Mouse (Mus musculus) MEL (cell line): Measurements from ENCODE around the gene Glt8d2. TPM values are rescaled to one million over a fixed set of nuclear protein-coding genes. Genes with fewer than 3 reads are reported as not detected.

ENCODE experiments used
- DNase-seq: peaks from one replicate; pipeline ENCODE4 v3.0.0; 2011; ENCODE audit warnings: low read depth, low spot score
- H3K27ac ChIP-seq: 2 replicates; pipeline ENCODE4 v1.5.1; 2012; ENCODE audit warnings: low read depth, mild to moderate bottlenecking, control low read depth, low read length, moderate library complexity; ENCODE audit not compliant: control insufficient read depth
- H3K27me3 ChIP-seq, 2 experiments: fragments of 150-350 bp in 1 of 2; sonication (generic) in 1 of 2; 2 replicates each; pipeline ENCODE4 v1.6.1; 2012; ENCODE audit warnings: low read length in 2 of 2, mild to moderate bottlenecking in 2 of 2, improper control_type of control experiment in 1 of 2, moderate library complexity in 1 of 2; ENCODE audit not compliant: insufficient read depth in 2 of 2, control insufficient read depth in 1 of 2
- H3K36me3 ChIP-seq, 2 experiments: 2 replicates each; pipeline ENCODE4 v1.6.1; 2012 to 2014; ENCODE audit warnings: low read length in 2 of 2, improper control_type of control experiment in 1 of 2, inconsistent platforms in 1 of 2, mild to moderate bottlenecking in 1 of 2; ENCODE audit not compliant: insufficient read depth in 2 of 2, control insufficient read depth in 1 of 2
- H3K4me1 ChIP-seq, 2 experiments: fragments of 150-350 bp in 1 of 2; sonication (generic) in 1 of 2; 2 replicates each; pipeline ENCODE4 v1.6.1; 2012; ENCODE audit warnings: low read length in 2 of 2, improper control_type of control experiment in 1 of 2, mild to moderate bottlenecking in 1 of 2; ENCODE audit not compliant: insufficient read depth in 2 of 2, control insufficient read depth in 1 of 2
- H3K4me3 ChIP-seq, 2 experiments: fragments of 150-350 bp in 1 of 2; sonication (generic) in 1 of 2; 2 replicates each; pipeline ENCODE4 v1.5.1; 2012; ENCODE audit warnings: low read depth in 2 of 2, low read length in 2 of 2, mild to moderate bottlenecking in 2 of 2, moderate library complexity in 2 of 2, control low read depth in 1 of 2, improper control_type of control experiment in 1 of 2; ENCODE audit not compliant: control insufficient read depth in 1 of 2, insufficient read depth in 1 of 2
- H3K79me2 ChIP-seq: 2 replicates; pipeline ENCODE4 v1.6.1; 2012; ENCODE audit warnings: mild to moderate bottlenecking, low read length, moderate library complexity; ENCODE audit not compliant: control insufficient read depth, poor library complexity, insufficient read depth
- H3K9ac ChIP-seq: 2 replicates; pipeline ENCODE4 v1.6.1; 2012; ENCODE audit warnings: low read depth, mild to moderate bottlenecking, control low read depth, low read length, moderate library complexity; ENCODE audit not compliant: control insufficient read depth, poor library complexity, severe bottlenecking
- H3K9me3 ChIP-seq: fragments of 150-350 bp; sonication (generic); replicated peaks from 2 replicates; pipeline ENCODE4 v1.6.1; 2012; ENCODE audit warnings: mild to moderate bottlenecking, low read length, improper control_type of control experiment, moderate library complexity; ENCODE audit not compliant: insufficient read depth
- CTCF ChIP-seq, 3 experiments: IDR thresholded peaks in 2 of 3; conservative IDR thresholded peaks in 1 of 3; 2 replicates each; pipeline ENCODE4 v1.5.1; 2011 to 2012; ENCODE audit warnings: low read length in 3 of 3, low read depth in 2 of 3, mild to moderate bottlenecking in 2 of 3, improper control_type of control experiment in 1 of 3, inconsistent platforms in 1 of 3, mixed read lengths in 1 of 3, moderate library complexity in 1 of 3; ENCODE audit not compliant: control insufficient read depth in 1 of 3, insufficient read depth in 1 of 3, poor library complexity in 1 of 3, severe bottlenecking in 1 of 3
- E2F4 ChIP-seq: IDR thresholded peaks from 2 replicates; pipeline ENCODE4 v1.6.1; 2011; ENCODE audit warnings: low read depth, low read length, improper control_type of control experiment, borderline replicate concordance
- GABPA ChIP-seq: IDR thresholded peaks from 2 replicates; pipeline ENCODE4 v1.6.1; 2012; ENCODE audit warnings: low read depth, mild to moderate bottlenecking, inconsistent platforms, low read length, improper control_type of control experiment, moderate library complexity
- HCFC1 ChIP-seq: IDR thresholded peaks from 2 replicates; pipeline ENCODE4 v1.6.1; 2012; ENCODE audit warnings: low read depth, mild to moderate bottlenecking, inconsistent platforms, low read length, improper control_type of control experiment, moderate library complexity
- JUND ChIP-seq: IDR thresholded peaks from 2 replicates; pipeline ENCODE4 v1.6.1; 2011; ENCODE audit warnings: low read depth, mild to moderate bottlenecking, improper control_type of control experiment, low read length
- MAFK ChIP-seq: IDR thresholded peaks from 2 replicates; pipeline ENCODE4 v1.6.1; 2011; ENCODE audit warnings: low read depth, mild to moderate bottlenecking, low read length, improper control_type of control experiment, borderline replicate concordance
- POLR2A ChIP-seq, 2 experiments: IDR thresholded peaks; 2 replicates each; pipeline ENCODE4 v1.6.1; 2011 to 2012; ENCODE audit warnings: low read length in 2 of 2, mild to moderate bottlenecking in 2 of 2, control low read depth in 1 of 2, improper control_type of control experiment in 1 of 2, low read depth in 1 of 2, moderate library complexity in 1 of 2; ENCODE audit not compliant: control insufficient read depth in 1 of 2, insufficient read depth in 1 of 2, poor library complexity in 1 of 2
- POLR2AphosphoS2 ChIP-seq: IDR thresholded peaks from 2 replicates; pipeline ENCODE4 v1.6.1; 2011; ENCODE audit warnings: low read length, improper control_type of control experiment
- SMC3 ChIP-seq: IDR thresholded peaks from 2 replicates; pipeline ENCODE4 v1.6.1; 2011; ENCODE audit warnings: low read depth, low read length, improper control_type of control experiment
- USF2 ChIP-seq, 2 experiments: IDR thresholded peaks; 2 replicates each; pipeline ENCODE4 v1.6.1; 2011 to 2012; ENCODE audit warnings: improper control_type of control experiment in 2 of 2, low read length in 2 of 2, borderline replicate concordance in 1 of 2, inconsistent platforms in 1 of 2, low read depth in 1 of 2, mild to moderate bottlenecking in 1 of 2; ENCODE audit not compliant: insufficient read depth in 1 of 2
- ZMIZ1 ChIP-seq: IDR thresholded peaks from 2 replicates; pipeline ENCODE4 v1.6.1; 2012; ENCODE audit warnings: low read depth, mild to moderate bottlenecking, inconsistent platforms, low read length, improper control_type of control experiment, moderate library complexity
- polyA plus RNA-seq, 2 experiments: library from polyadenylated mRNA; stranded (reverse) in 1 of 2; unstranded in 1 of 2; fragments of >175 nt in 1 of 2; fragments of >200 nt in 1 of 2; gene quantifications; 2 replicates each; pipeline versions ENCODE4 v1.2.1 to v1.2.4; 2012; ENCODE audit warnings: low replicate concordance in 2 of 2, low read depth in 1 of 2; ENCODE audit not compliant: insufficient read length in 2 of 2, insufficient read depth in 1 of 2, missing spikeins in 1 of 2
- total RNA-seq: library from RNA; depleted of rRNA; stranded (reverse); fragments of 300-350 nt; gene quantifications from 2 replicates; pipeline ENCODE4 v1.2.3, GENCODE M21; 2012

The Glt8d2 gene
- total and polyA plus RNA-seq, 3 experiments = 0.15 to 0.54 TPM; not detected in 1

DNA sequence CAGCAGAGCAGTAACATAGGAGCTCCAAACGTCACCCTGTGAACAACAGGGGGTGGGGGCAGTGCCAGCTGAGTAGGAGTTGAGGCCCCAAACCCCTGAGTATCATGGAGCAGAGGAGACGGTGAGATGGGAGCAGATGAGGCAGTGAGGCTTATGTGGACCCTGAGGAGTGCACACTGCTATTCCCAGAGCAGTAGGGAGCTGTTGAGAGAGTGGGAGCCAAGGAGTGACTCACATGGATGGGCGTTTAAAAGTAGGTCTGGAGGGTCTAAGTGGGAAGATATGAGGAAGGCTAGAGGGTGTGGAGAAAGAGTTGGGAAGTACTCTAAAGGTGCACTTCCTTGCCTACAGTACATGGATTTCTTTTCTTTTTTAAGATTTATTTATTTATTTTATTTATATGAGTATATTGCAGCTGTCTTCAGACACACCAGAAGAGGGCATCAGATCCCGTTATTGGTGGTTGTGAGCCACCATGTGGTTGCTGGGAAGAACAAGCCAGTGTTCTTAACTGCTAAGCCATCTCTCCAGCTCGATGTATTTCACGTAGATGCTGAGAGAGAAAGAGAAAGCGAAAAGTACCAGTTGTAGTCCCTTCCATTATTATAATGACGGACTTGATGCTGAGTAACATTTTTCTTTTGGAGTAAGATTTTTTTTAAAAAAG lies 51.3 kb downstream of the Glt8d2 start:
- DNase-seq = no peak
- peaks cover 0 to 2% of the 10 kb centered on the region in 2 experiments; a peak in 2 of 4 replicates for H3K4me1 ChIP-seq
- no peak overlapping the region for H3K27ac ChIP-seq
- peaks cover 3 to 32% of the 10 kb centered on the region in 2 experiments; a peak in 3 of 4 replicates for H3K36me3 ChIP-seq
- H3K4me3 ChIP-seq = no peak overlapping the region
- H3K9me3 ChIP-seq = no peaks in the 10 kb centered on the region
- peaks cover 10% of the 10 kb centered on the region for H3K79me2 ChIP-seq
- no peaks in the 10 kb centered on the region for H3K27me3 ChIP-seq
- TF ChIP-seq CTCF (IDR thresholded peaks at IDR 0.05 in 2 of 3, conservative IDR thresholded peaks at IDR 0.05 in 1 of 3; ENCODE audit: control insufficient read depth in 1 of 3, insufficient read depth in 1 of 3, low read depth in 2 of 3, low read length in 3 of 3, poor library complexity in 1 of 3, severe bottlenecking in 1 of 3) = peak in 1 of 3 experiments; percentile 4; a peak in 1 of 6 replicates
- no peak for TF ChIP-seq GABPA
- H3K9ac ChIP-seq = no peak overlapping the region

DNA sequence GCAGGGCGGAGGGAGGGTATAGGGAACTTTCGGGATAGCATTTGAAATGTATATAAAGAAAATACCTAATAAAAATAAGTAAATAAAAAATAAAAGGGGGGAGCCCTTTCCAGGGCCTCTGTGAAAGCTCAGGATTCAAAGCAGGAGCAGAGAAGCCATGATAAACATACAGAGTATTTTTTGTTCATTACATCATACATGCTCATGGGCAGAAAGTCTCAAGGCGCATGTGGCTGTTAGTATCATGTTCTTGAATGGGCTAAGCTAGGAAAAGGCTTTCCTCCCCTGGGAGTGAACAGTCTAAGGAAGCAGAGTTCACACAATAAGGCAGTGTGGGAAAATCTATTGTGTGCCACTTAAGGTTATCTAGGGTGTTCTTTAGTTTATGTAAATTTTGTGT lies 54.1 kb downstream of the Glt8d2 start:
- TF ChIP-seq MAFK (no peak), E2F4 (no peak), ZMIZ1 (no peak), CTCF (IDR thresholded peaks at IDR 0.05 in 2 of 3, conservative IDR thresholded peaks at IDR 0.05 in 1 of 3; ENCODE audit: control insufficient read depth in 1 of 3, insufficient read depth in 1 of 3, low read depth in 2 of 3, low read length in 3 of 3, poor library complexity in 1 of 3, severe bottlenecking in 1 of 3) (no peak), JUND (no peak), POLR2AphosphoS2 (no peak), POLR2A (IDR thresholded peaks at IDR 0.05; ENCODE audit: control insufficient read depth in 1 of 2, insufficient read depth in 1 of 2, low read depth in 1 of 2, low read length in 2 of 2, poor library complexity in 1 of 2) (no peak)
- TF ChIP-seq, all 39 proteins: peak for 0
- DNase-seq = no peak
- Histone ChIP-seq H3K79me2 (peaks cover 27% of the 10 kb centered on the region), H3K27ac (no peak overlapping the region; the same call in 1 of the 2 replicates), H3K9me3 (no peaks in the 10 kb centered on the region), H3K9ac (no peak overlapping the region), H3K4me1 (peaks cover 2% of the 10 kb centered on the region in 2 experiments; a peak in 2 of 4 replicates), H3K27me3 (no peaks in the 10 kb centered on the region), H3K36me3 (peaks cover 4 to 33% of the 10 kb centered on the region in 2 experiments; a peak in 3 of 4 replicates), H3K4me3 (no peak overlapping the region)

DNA sequence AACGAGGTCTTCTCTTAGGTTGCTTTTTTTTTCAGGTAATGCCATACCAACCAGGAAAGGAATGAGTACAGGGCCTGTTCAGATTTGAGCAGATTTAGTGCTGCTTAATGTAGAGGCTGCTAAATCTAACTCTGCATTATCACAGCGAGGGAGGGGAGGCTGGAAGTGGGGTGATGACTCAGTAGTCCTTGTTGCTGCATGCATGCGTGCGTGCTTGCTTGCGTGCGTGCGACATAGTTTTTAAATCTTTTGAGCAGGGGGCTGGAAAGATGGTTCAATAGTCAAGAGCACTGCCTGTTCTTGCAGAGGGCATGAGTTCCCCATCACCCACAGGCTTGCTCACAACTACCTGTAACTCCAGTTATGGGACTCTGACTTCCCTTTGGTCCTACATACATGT lies 56.1 kb downstream of the Glt8d2 start:
- Histone ChIP-seq H3K36me3 (peaks cover 9 to 26% of the 10 kb centered on the region in 2 experiments; a peak in 3 of 4 replicates), H3K9ac (no peak overlapping the region), H3K9me3 (no peaks in the 10 kb centered on the region), H3K4me1 (peaks cover 2 to 9% of the 10 kb centered on the region in 2 experiments; a peak in 3 of 4 replicates), H3K27ac (no peak overlapping the region), H3K79me2 (peaks cover 42% of the 10 kb centered on the region), H3K27me3 (no peaks in the 10 kb centered on the region), H3K4me3 (no peak overlapping the region)
- no peak for DNase-seq
- no peak for TF ChIP-seq HCFC1
- TF ChIP-seq CTCF (IDR thresholded peaks at IDR 0.05 in 2 of 3, conservative IDR thresholded peaks at IDR 0.05 in 1 of 3; ENCODE audit: control insufficient read depth in 1 of 3, insufficient read depth in 1 of 3, low read depth in 2 of 3, low read length in 3 of 3, poor library complexity in 1 of 3, severe bottlenecking in 1 of 3) = no peak
- no peak for TF ChIP-seq USF2 (IDR thresholded peaks at IDR 0.05; ENCODE audit: borderline replicate concordance in 1 of 2, insufficient read depth in 1 of 2, low read depth in 1 of 2, low read length in 2 of 2)
- TF ChIP-seq SMC3 = no peak
